9 mouse cellular contexts compared by ENCODE assay signal in genomic region chr10:93471415-93471814, GRCm38 (mm10). TPM values are rescaled to one million over a fixed set of nuclear protein-coding genes. Genes with fewer than 3 reads are reported as not detected.
A peak's percentile ranks its signal among the peaks of the same experiment; 100 is the strongest.
DNase-seq lines count a peak whose midpoint lies in the region; ATAC-seq and TF ChIP-seq lines count a peak whose summit lies in the region.
"Had no signal": no experiment of that assay in that cellular context is flagged by ENCODE, and none has a peak within 500 bp of the region (broad histone marks: within the 10 kb centered on the region; RNA-seq: fewer than 3 reads in every experiment).

No protein-coding gene starts in this region.

- TF ChIP-seq POLR2A in CH12.LX (IDR thresholded peaks at IDR 0.05; ENCODE audit: low read depth, low read length), result no peak
- no peak for TF ChIP-seq POLR2A in bone marrow macrophage, adult 2 months (IDR thresholded peaks at IDR 0.05; ENCODE audit: borderline replicate concordance, low read depth, low read length)

- peak; percentile 87 for ATAC-seq in erythroblast, adult 5-6 weeks (replicated peaks; ENCODE audit: low FRiP score, poor library complexity, severe bottlenecking)
- ATAC-seq in heart, embryonic 16.5 days (replicated peaks; ENCODE audit: extremely low read depth, insufficient read depth, low FRiP score), result peak; percentile 43; the same call in 1 of the 2 replicates
- ATAC-seq in lung, embryonic 15.5 days (ENCODE audit: borderline replicate concordance, extremely low read depth, low FRiP score, low TSS enrichment), result 0 out of 2 replicates have a peak, but pooled peaks have one; percentile 23

- no peak for TF ChIP-seq EP300 in CH12.LX (IDR thresholded peaks at IDR 0.05; ENCODE audit: low read length)

- H3K4me2 ChIP-seq in CH12.LX (ENCODE audit: insufficient read depth, low read depth, poor library complexity, severe bottlenecking), result no peak overlapping the region
- H3K4me2 ChIP-seq in heart, embryonic 16.5 days (ENCODE audit: low read depth, low read length), result no peak overlapping the region
- H3K4me2 ChIP-seq in lung, embryonic 15.5 days, result no peak overlapping the region
- H3K4me2 ChIP-seq: limb, embryonic 12.5 days had no signal

- no peaks in the 10 kb centered on the region for H3K79me2 ChIP-seq in CH12.LX (replicated peaks; ENCODE audit: control insufficient read depth, extremely low read depth, insufficient read depth, poor library complexity, severe bottlenecking)

- WGBS in heart, embryonic 16.5 days, result 50% methylated on average over 11 of the region's 11 CpGs
- 48% methylated on average over 11 of the region's 11 CpGs for whole genome bisulfite sequencing in lung, embryonic 15.5 days

- no peaks in the 10 kb centered on the region for H3K27me3 ChIP-seq in CH12.LX (replicated peaks)
- H3K27me3 ChIP-seq in heart, embryonic 16.5 days (ENCODE audit: control insufficient read depth, insufficient read depth, low read length), result no peaks in the 10 kb centered on the region
- no peaks in the 10 kb centered on the region for H3K27me3 ChIP-seq in lung, embryonic 15.5 days
- H3K27me3 ChIP-seq: limb, embryonic 12.5 days had no signal

- H3K4me1 ChIP-seq in CH12.LX (ENCODE audit: control insufficient read depth in 1 of 2, insufficient read depth in 2 of 2), result peaks cover 0 to 3% of the 10 kb centered on the region in 2 experiments; a peak in 1 of 4 replicates
- H3K4me1 ChIP-seq in bone marrow macrophage, adult 2 months (ENCODE audit: control insufficient read depth, insufficient read depth, low read length), result no peaks in the 10 kb centered on the region
- H3K4me1 ChIP-seq in heart, embryonic 16.5 days (ENCODE audit: control insufficient read depth, insufficient read depth, low read length), result no peaks in the 10 kb centered on the region
- H3K4me1 ChIP-seq in lung, embryonic 15.5 days, result no peaks in the 10 kb centered on the region
- H3K4me1 ChIP-seq: limb, embryonic 12.5 days had no signal

- no peak overlapping the region for H3K9ac ChIP-seq in CH12.LX (ENCODE audit: insufficient read depth, low read depth)
- H3K9ac ChIP-seq in heart, embryonic 16.5 days (ENCODE audit: low read length), result no peak overlapping the region
- H3K9ac ChIP-seq in lung, embryonic 15.5 days, result no peak overlapping the region
- H3K9ac ChIP-seq: limb, embryonic 12.5 days had no signal

- peak; percentile 85 for DNase-seq in CH12.LX (ENCODE audit: extremely low read depth)
- peak; percentile 75 to 82 for DNase-seq in layer of hippocampus, adult 18-20 months (ENCODE audit: low spot score in 2 of 2)
- DNase-seq in retina, adult 2 months (ENCODE audit: low read depth, low spot score), result peak; percentile 63
- DNase-seq in thymus, postnatal 14 days, result peak; percentile 92

- dilution Hi-C loops in CH12.LX (cut with MboI; ENCODE audit: extremely low pct_ligation_motif_present, extremely low pct_unique_long_range_greater_than_20kb, low sequenced_read_pairs), result no loop called here

- in situ Hi-C loops in CH12.LX (cut with MboI; ENCODE audit: low pct_ligation_motif_present, low pct_unique_long_range_greater_than_20kb, low sequenced_read_pairs), result no loop called here

- no peak overlapping the region for H3K27ac ChIP-seq in CH12.LX (ENCODE audit: insufficient read depth, low read depth)
- H3K27ac ChIP-seq in bone marrow macrophage, adult 2 months (ENCODE audit: insufficient read depth, low read depth, low read length), result no peak overlapping the region
- H3K27ac ChIP-seq in heart, embryonic 16.5 days (ENCODE audit: low read length), result no peak overlapping the region
- no peak overlapping the region for H3K27ac ChIP-seq in lung, embryonic 15.5 days
- H3K27ac ChIP-seq: limb, embryonic 12.5 days had no signal

- no peaks in the 10 kb centered on the region for H3K9me3 ChIP-seq in CH12.LX (replicated peaks; ENCODE audit: low read length)
- H3K9me3 ChIP-seq in heart, embryonic 16.5 days (replicated peaks; ENCODE audit: control insufficient read depth, low read length), result no peaks in the 10 kb centered on the region
- H3K9me3 ChIP-seq in lung, embryonic 15.5 days, result no peaks in the 10 kb centered on the region
- H3K9me3 ChIP-seq: limb, embryonic 12.5 days had no signal

- peak; percentile 63 to 88 for TF ChIP-seq CTCF in CH12.LX (conservative IDR thresholded peaks at IDR 0.05 in 1 of 2, IDR thresholded peaks at IDR 0.05 in 1 of 2; ENCODE audit: low read depth in 2 of 2, low read length in 2 of 2)
- peak; percentile 91 for TF ChIP-seq CTCF in bone marrow macrophage, adult 2 months (IDR thresholded peaks at IDR 0.05; ENCODE audit: low read depth, low read length)

- no peak overlapping the region for H3K4me3 ChIP-seq in CH12.LX (replicated peaks in 1 of 3; ENCODE audit: low read depth in 2 of 3, low read length in 2 of 3, poor library complexity in 1 of 3)
- H3K4me3 ChIP-seq in bone marrow macrophage, adult 2 months (ENCODE audit: insufficient read depth, low read length), result no peak overlapping the region
- no peak overlapping the region for H3K4me3 ChIP-seq in heart, embryonic 16.5 days (ENCODE audit: low read length)
- no peak overlapping the region for H3K4me3 ChIP-seq in lung, embryonic 15.5 days
- H3K4me3 ChIP-seq: limb, embryonic 12.5 days had no signal

- peak; percentile 85 for TF ChIP-seq RAD21 in CH12.LX (IDR thresholded peaks at IDR 0.05; ENCODE audit: low read depth, low read length)

- peaks cover 59 to 94% of the 10 kb centered on the region in 2 experiments for H3K36me3 ChIP-seq in CH12.LX (replicated peaks in 1 of 2; ENCODE audit: control insufficient read depth in 1 of 2, insufficient read depth in 1 of 2, low read length in 1 of 2)
- peaks cover 81% of the 10 kb centered on the region for H3K36me3 ChIP-seq in heart, embryonic 16.5 days (ENCODE audit: control insufficient read depth, insufficient read depth)
- peaks cover 80% of the 10 kb centered on the region for H3K36me3 ChIP-seq in lung, embryonic 15.5 days

TF ChIP-seq in CH12.LX, 34 proteins besides CTCF, POLR2A, EP300 and RAD21:
- no peak for TF ChIP-seq MXI1 (IDR thresholded peaks at IDR 0.05; ENCODE audit: low read depth, low read length)
- TF ChIP-seq GABPA (IDR thresholded peaks at IDR 0.05; ENCODE audit: insufficient replicate concordance, low read depth, low read length), result no peak
- TF ChIP-seq CHD2 (IDR thresholded peaks at IDR 0.05; ENCODE audit: low read length), result no peak
- TF ChIP-seq ELF1 (IDR thresholded peaks at IDR 0.05; ENCODE audit: low read depth, low read length), result peak; percentile 54; the same call in 1 of the 2 replicates
- TF ChIP-seq TCF12 (IDR thresholded peaks at IDR 0.05; ENCODE audit: low read depth, low read length), result no peak
- no peak for TF ChIP-seq MAZ (IDR thresholded peaks at IDR 0.05; ENCODE audit: low read depth, low read length)
- TF ChIP-seq PAX5 (IDR thresholded peaks at IDR 0.05; ENCODE audit: low read length), result no peak
- TF ChIP-seq ZMIZ1 (IDR thresholded peaks at IDR 0.05; ENCODE audit: low read depth, low read length), result no peak
- no peak for TF ChIP-seq MEF2A (IDR thresholded peaks at IDR 0.05; ENCODE audit: borderline replicate concordance, low read depth, low read length)
- TF ChIP-seq ZC3H11A (IDR thresholded peaks at IDR 0.05; ENCODE audit: low read depth, low read length), result peak; percentile 47; the same call in 1 of the 2 replicates
- peak; percentile 94 for TF ChIP-seq SMC3 (IDR thresholded peaks at IDR 0.05; ENCODE audit: low read depth, low read length)

RNA-seq across cellular contexts. Expression of gene Hal, which starts 17.2 kb away (rescaled TPM):
- 0.76 TPM in 2 replicates for total RNA-seq in CH12.LX (2012; rRNA removed)
- total RNA-seq in CH12.LX (2014; rRNA removed), result 0.26 TPM in 1 of 2 replicates, not detected in the other
- polyA plus RNA-seq in CH12.LX (2012; ENCODE audit: insufficient read length, low read depth), result 0.29 TPM in 1 of 2 replicates, not detected in the other
- 1.1 and 1.7 TPM in 2 replicates for polyA plus RNA-seq in bone marrow macrophage, adult 2 months (2012; ENCODE audit: insufficient read depth, insufficient read length, missing spikeins)
- total RNA-seq in erythroblast, adult 5-6 weeks (2015; ENCODE audit: low replicate concordance), result 2.5 and 3.6 TPM in 2 replicates
- 0.51 and 1.3 TPM in 2 replicates for total RNA-seq in erythroblast, adult 5-6 weeks (2017; ENCODE audit: low replicate concordance)
- 0.19 and 0.80 TPM in 2 replicates for polyA plus RNA-seq in heart, embryonic 16.5 days (2015; fragmentation: Nextera tagmentation; extraction: Ambion mirVana)
- total RNA-seq in layer of hippocampus, adult 18-20 months (2021), result under 1 TPM in 1 of 2 experiments, not detected in 1; 0.30 TPM
- polyA plus RNA-seq in lung, embryonic 15.5 days (2015; fragmentation: Nextera tagmentation; extraction: Ambion mirVana), result 0.19 TPM in 1 of 2 replicates, not detected in the other
- polyA plus RNA-seq: limb, embryonic 12.5 days had no signal

RNA-seq across cellular contexts. Expression of gene Lta4h, which starts 18.2 kb away (rescaled TPM):
- total RNA-seq in CH12.LX (2012; rRNA removed) (118 and 120 TPM in 2 replicates), CH12.LX (2014; rRNA removed) (155 and 160 TPM in 2 replicates)
- 99.6 and 104 TPM in 2 replicates for polyA plus RNA-seq in CH12.LX (2012; ENCODE audit: insufficient read length, low read depth)
- polyA plus RNA-seq in bone marrow macrophage, adult 2 months (2012; ENCODE audit: insufficient read depth, insufficient read length, missing spikeins), result 81.4 and 93.4 TPM in 2 replicates
- 251 and 286 TPM in 2 replicates for total RNA-seq in erythroblast, adult 5-6 weeks (2015; ENCODE audit: low replicate concordance)
- total RNA-seq in erythroblast, adult 5-6 weeks (2017; ENCODE audit: low replicate concordance), result 144 and 157 TPM in 2 replicates
- 386 and 413 TPM in 2 replicates for polyA plus RNA-seq in heart, embryonic 16.5 days (2015; fragmentation: Nextera tagmentation; extraction: Ambion mirVana)
- 10 to 100 TPM; 52.4 to 56.4 TPM for total RNA-seq in layer of hippocampus, adult 18-20 months (2021)
- polyA plus RNA-seq in lung, embryonic 15.5 days (2015; fragmentation: Nextera tagmentation; extraction: Ambion mirVana), result 217 and 222 TPM in 2 replicates

Comparison
In these comparisons a context has a peak if more than half of its experiments do, and no peak if none do; other contexts are left out.
1. ATAC-seq: peak in every context shown above with its lines; median percentile 87 in erythroblast, adult 5-6 weeks; 43 in heart, embryonic 16.5 days; 23 in lung, embryonic 15.5 days.